Mouse (Mus musculus) brain, embryonic 18.5 days (tissue): ENCODE measurements at regions not wholly inside any gene's neighbourhood (a gene's known extent, or its start where the extent isn't known, plus 50 kb on each side); places are given as distances from the start of the nearest gene placed in this dataset.
"Not testable (repeated sequence)": the region's sequence is repeated elsewhere in the genome, so short reads cannot be mapped to it uniquely, and the experiment has no call there.

ENCODE experiments used
- DNase-seq: peaks from one replicate; pipeline ENCODE4 v3.0.0-alpha.2; 2012; ENCODE audit warnings: low read depth, low spot score

DNA sequence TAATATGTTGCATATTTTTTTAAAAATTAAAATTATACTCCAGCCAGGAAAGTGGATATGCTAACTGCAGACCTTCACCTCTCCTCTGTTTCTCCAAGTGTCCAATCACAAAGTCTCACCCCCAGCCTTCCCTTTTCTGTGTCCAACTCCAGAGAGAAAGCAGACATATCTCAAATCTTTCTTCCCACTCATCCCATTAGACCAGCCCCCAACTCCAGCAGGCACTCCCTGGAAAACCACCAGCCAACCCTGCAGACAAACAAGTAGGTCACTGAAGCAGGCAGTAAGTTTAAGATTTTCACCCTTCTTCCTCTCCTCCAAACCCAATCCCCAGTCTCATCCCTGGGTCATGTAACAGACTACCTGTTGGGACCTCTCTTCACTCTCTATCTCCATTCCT is 94.2 kb upstream of the Ptgfr start:
- DNase-seq, result no peak

DNA sequence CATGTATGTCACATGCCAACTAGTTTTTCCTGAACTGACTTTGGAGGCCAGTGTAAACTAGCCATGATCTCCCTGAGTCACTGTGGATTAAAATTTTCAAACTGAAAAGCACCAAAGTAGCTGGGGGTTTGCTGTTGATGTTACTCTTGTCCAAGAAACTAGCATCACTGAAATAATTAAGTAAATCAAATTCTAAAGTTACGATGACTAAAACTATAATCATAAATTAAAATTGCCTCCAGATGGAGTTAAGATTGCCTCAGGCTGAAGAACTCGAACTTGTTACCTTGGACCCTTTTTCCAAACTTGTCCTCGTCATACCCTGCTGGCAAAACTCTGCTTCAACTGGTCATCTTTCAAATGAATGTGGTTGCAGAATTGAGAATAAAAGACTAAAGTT is 93.7 kb upstream of the Ptgfr start:
- DNase-seq, result no peak

- peak; percentile 34 for DNase-seq
Observed at GRCm38 (mm10) chr3:151914010-151914513, 76.6 kb upstream of the Ptgfr start.

GRCm38 (mm10) chr3:151912292-151912691 is 74.9 kb upstream of the Ptgfr start:
- not testable (repeated sequence) for DNase-seq

DNA sequence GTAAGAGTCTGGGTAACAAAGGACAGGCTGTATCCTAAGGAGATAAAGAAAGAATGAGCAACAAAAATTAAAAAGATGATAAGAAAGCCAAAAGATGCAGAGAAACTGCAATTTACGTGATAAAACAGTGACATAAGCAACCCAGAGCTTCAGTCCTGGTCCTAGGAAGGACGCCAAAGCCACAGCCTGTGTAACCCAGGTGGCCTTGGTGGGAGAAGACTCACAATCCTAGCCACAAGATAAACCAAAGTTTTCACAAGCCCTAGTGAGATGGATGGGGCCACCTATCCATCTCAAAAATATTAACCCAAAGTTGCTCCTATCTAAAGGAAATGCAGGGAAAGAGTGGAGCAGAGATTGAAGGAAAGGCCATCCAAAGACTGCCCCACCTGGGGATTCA is 73.4 kb upstream of the Ptgfr start:
- no peak for DNase-seq

DNA sequence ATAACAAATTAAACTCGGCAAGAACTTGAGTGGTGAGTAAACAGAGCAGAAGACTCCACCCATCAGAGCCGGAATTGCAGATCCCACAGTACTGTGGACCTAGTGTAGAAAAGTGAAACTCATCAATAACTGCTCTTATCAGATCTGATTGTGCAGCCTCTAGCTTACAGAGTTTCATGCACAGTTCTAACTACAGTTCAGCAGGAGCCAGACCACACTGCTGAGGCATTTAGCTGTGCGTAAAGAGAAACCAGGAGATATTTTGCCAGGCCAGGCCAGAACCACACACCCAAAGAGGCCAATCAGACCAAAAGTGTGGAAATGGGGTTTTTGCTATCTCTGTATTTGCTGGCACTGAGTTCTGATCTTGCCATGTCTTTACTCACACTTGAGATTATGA is 71.9 kb upstream of the Ptgfr start:
- no peak for DNase-seq

GRCm38 (mm10) chr3:151908886-151909285 is 71.5 kb upstream of the Ptgfr start:
- DNase-seq, result no peak

DNA sequence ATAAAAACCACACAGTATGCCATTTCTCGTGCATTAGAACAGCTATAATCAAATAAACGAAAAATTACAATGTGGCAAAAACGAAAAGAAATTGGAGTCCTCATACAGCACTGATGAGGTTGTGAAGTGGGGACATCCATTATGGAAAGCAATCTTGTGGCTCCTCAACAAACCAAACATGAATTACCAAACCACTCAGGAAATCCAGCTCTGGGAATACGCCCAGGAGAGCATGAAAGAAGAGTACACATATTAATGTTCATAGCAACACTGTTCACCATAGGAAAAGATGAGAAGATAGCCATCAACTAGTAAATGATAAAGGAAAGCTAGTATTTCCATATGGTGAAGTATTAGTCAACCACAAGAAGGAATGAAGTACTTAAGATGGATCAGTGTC is 68.3 kb upstream of the Ptgfr start:
- no peak for DNase-seq

DNA sequence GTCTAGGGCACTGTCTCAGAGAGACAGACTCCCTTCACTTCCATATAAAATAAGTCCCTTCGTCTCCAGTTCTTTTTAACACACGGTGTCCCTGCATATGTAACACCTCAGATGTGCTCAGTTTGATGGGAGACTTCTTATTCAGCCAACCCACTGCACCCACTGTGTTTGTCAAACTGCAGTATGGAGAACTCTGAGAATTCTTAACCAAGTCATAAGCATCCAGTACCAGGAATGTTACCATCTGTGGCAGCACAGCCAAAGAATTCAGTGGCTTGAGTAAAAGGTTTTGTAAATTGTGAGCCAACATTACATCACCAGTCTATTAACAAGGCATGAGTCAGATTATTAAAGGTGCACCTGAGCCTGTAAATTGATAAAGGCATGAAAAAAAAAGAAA is 65.7 kb upstream of the Ptgfr start:
- no peak for DNase-seq

GRCm38 (mm10) chr3:151902216-151902827 is 64.9 kb upstream of the Ptgfr start:
- DNase-seq, result no peak

DNA sequence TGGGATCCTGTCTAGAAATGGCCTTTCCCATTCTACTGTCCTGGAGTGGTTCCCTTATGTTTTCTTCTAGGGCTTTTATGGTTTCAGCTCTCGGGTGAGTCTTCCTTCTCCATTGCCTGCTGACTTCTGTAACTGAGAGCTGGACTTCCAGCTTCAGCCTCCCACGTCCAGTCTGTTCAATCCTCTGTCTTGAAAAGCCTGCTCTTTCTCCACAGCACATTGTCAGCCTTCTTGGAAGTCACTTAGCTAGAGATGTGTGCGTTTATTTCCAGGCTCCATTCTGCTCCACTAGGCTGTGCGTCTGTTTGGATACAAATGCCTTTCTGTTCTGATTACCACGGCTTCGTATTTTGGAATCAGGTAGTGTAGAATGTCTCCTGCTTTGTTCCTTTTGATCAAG is 62.2 kb upstream of the Ptgfr start:
- DNase-seq, result no peak

GRCm38 (mm10) chr3:151899094-151899493 is 61.7 kb upstream of the Ptgfr start:
- DNase-seq, result no peak

DNA sequence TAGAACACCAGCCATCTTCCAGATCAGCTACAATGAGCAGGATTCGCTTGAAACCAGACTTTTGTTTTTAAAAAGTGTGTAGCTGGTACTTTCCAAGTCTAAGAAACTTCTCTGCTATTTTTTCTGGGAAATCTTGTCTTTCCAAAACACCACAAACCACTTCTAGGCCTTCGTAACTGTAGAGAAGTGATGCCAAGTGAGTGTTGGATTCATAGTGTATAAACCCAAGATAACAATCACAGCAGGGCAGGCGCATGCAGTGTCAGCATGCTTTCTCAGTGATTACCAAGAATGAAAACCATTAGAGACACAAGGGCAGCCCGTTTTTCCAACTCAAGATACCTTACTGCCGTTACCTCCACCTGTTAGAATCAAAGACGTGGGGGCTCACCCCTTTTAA is 58.9 kb upstream of the Ptgfr start:
- no peak for DNase-seq

GRCm38 (mm10) chr3:151894712-151895111 is 57.3 kb upstream of the Ptgfr start:
- no peak for DNase-seq

DNA sequence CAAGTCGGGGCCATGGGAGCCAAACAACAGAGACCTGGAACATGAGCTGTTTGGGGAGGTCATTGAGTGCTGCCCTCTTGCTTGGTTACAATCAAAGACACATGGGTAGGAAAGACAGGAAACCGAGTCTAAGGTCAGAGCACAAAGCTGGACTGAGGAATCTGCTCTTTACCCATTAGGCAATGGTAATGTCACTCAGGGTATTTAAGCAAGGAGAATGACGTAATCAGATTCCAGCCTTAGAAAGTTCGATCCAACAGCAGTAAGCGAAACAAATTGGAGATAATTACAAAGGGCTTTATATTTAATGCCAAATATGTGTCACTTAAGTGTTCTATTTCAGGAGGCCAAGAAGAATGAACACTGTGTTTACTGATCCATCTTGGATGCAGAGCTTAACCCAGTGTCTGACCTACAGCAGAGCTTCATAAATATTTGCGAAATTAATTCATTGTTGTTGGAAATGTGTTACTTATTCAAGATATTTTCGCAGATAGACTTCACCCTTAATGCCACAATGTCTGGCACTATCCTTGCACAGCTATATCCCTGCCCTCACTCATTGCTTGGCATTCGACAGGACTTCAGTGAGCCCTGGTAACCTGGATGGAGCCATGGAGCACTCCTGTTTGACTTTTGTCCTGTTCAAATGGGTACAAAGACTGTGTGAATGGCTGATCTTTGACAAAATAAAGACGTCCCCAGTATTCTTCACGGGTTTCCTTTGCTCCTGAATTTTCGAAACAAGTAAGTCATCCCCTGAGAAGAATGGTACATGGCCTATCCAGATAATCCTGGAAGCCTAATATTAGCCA is 56.2 kb upstream of the Ptgfr start:
- DNase-seq, result no peak

DNA sequence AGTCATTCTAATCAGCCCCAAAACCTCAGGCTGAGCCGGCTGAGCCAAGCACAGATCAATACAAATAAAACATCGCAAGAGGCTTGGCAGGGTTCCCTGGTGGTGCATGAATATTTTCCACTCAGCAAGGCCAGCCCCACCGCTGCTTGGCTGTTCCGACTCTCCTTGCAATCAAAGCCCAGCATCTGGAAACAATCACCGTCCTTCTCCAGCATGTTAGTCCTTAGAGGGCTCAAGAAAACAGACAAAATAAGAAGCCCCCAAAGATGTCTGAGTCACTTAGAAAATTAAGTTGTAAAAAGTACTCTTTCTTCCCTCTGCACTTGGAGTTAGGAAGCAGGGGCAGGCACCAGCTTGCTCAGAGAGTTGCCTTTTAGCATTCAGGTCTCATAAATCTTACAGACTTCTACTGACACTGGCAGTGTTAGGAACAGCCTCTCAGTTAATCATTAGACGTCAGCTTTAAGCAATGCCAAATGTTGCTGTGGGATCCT is 54.4 kb upstream of the Ptgfr start:
- no peak for DNase-seq

DNA sequence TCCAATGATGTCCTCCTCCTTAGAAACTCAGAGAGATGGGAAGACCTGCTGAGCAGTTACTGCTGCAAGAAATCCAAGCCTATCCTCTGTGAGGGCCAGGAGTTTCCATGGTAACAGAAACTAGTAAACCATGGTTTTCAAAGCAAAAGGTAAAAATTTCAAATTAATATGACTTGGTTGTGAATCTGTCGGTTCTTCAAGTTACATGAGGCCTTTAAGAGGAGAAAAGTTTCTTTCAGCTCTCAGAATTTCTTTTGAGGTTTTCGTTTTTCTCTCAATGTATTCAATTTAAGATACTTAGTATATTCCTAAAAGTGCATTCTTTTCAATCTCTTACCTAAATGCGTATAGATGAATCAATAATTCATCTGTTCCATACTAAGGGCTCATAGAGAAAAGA is 53.9 kb upstream of the Ptgfr start:
- DNase-seq, result no peak

GRCm38 (mm10) chr3:151889738-151890137 is 52.3 kb upstream of the Ptgfr start:
- no peak for DNase-seq
